Mouse (Mus musculus): ENCODE measurements around the gene Pced1b.

DNA sequence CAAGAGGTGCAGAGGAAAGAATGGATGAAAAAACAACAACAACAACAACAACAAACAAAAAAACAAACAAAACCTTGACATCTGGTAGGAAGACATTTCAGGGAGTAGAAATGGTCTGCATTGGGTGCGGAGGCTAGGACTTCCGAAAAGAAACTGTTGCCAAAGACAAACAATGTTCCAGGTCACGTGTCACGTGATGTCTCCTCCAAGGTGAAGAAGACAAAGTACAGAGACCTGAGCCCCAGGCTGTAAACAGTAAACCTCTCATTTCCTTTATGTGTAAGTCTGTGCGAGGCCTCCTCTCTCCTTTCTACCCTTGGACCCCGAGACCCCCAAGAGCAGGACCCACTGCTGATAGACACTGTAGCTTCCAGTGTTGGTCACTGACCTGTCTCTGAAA is 184.6 kb downstream of the Pced1b start:
- TF ChIP-seq EP300 (IDR thresholded peaks at IDR 0.05; ENCODE audit: insufficient read depth, low read depth, low read length), result no peak
- no peak for TF ChIP-seq POLR2A (IDR thresholded peaks at IDR 0.05; ENCODE audit: insufficient read depth, low read depth, low read length)

Data from heart, adult 2 months (tissue).